Mouse (Mus musculus) kidney, adult 2 months (tissue): ENCODE results near the gene Gabpb2.

Experiments used
- CTCF ChIP-seq: fragments of 200-500 bp; conservative IDR thresholded peaks from 2 replicates; pipeline ENCODE4 v1.5.1; 2011; ENCODE audit warnings: low read depth, mild to moderate bottlenecking, control low read depth, low read length, moderate library complexity, mixed read lengths; ENCODE audit not compliant: insufficient read depth, insufficient read length
- POLR2A ChIP-seq: fragments of 200-500 bp; IDR thresholded peaks from one replicate; pipeline ENCODE4 v1.6.1; 2011; ENCODE audit warnings: low read depth, low read length, control low read depth

GRCm38 (mm10) chr3:95228894-95229780 lies 11.4 kb upstream of the Gabpb2 start:
- TF ChIP-seq CTCF (no peak), POLR2A (no peak)
